Mouse (Mus musculus): ENCODE measurements around the gene Gm28374.

GRCm38 (mm10) chr19:6058966-6059365 is 23.1 kb downstream of the Gm28374 start:
- no peak for TF ChIP-seq CTCF (IDR thresholded peaks at IDR 0.05; ENCODE audit: borderline replicate concordance, insufficient read depth, low read length)
- TF ChIP-seq POLR2A (IDR thresholded peaks at IDR 0.05; ENCODE audit: low read depth, low read length), result no peak
